Mouse (Mus musculus) heart, postnatal 0 days (tissue): ENCODE data around the gene Elf1.

Source experiments
- CTCF ChIP-seq: IDR thresholded peaks from 2 replicates; pipeline ENCODE4 v1.5.1; 2016; ENCODE audit warnings: antibody characterized with exemption, control low read depth, low read depth
- EP300 ChIP-seq: IDR thresholded peaks from 2 replicates; pipeline ENCODE4 v1.6.1; 2016; ENCODE audit warnings: antibody characterized with exemption, low read depth

DNA sequence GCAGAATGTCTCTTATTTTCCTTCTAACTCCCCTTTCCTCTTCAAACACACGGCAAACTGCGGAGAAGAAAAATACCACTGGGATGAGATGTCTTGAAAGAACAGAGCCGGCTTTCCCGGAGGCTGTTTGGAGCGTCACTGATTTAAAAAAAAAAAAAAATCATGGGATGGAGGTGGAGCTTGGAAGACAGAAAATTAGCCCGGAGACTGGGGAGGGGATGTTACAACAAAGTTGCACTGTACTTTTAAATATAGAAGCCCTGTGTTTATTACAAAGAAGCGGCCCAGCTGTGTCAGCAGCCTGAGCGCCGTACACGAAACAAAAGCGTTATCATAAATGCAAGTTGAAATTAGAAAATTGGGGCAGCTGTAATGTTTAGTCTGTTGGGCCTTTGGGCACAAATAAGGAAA is 1.3 kb downstream of the Elf1 start:
- no peak for TF ChIP-seq CTCF
- 0 out of 2 replicates have a peak, but pooled peaks have one; percentile 0 for TF ChIP-seq EP300
